Mouse (Mus musculus) T-helper 2 cell (primary cell): ENCODE results near the gene Prps1l3.

Source experiments
- in situ Hi-C: fragments of 300-600 bp; cut with MboI, MseI; formaldehyde crosslinking; loops from one replicate; pipeline ENCODE4 v1.15.1; 2025; ENCODE audit warnings: high pct_unique_total_duplicates

Gene Prps1l3

GRCm38 (mm10) chr12:57233386-57233785 is 3.2 kb downstream of the Prps1l3 start:
- in situ Hi-C loops = no loop called here

DNA sequence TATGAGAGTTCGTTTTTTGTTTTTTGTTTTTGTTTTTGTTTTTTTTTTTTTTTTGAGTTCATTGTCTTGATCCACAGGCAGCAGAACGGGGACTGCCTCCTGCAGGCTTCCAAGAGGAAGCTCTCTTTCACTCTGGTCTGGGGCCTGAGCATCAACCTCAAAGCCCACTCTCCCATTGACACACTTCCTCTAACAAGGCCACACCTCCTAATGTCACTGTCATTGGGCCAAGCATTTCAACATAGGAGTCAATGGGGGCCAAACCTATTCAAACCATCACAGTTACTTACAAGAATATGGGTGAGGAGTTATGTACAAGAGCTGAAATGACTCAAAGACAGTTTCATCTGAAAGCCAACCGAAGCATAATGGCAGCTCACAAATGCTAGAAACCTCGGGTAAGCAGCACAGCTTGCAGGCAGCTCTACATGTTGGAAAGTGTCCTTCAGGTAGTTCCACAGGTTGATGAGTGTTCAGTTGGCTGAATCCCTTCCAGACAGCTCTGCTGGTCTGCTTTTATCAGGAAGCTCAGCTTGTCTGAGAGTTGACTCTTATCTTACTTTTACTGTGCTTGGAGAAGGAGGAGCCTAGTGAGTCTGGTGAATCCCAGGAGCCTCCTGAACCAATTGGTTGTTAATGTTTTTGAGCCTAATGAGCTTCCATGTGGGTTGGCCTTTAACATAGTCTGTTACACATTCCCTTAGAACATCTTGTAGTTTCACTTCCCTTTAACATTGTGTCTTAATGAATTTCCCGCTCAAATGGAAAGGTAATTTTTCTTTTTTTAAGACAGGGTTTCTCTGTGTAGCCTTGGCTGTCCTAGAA is 13.7 kb downstream of the Prps1l3 start:
- in situ Hi-C loops = no loop called here

DNA sequence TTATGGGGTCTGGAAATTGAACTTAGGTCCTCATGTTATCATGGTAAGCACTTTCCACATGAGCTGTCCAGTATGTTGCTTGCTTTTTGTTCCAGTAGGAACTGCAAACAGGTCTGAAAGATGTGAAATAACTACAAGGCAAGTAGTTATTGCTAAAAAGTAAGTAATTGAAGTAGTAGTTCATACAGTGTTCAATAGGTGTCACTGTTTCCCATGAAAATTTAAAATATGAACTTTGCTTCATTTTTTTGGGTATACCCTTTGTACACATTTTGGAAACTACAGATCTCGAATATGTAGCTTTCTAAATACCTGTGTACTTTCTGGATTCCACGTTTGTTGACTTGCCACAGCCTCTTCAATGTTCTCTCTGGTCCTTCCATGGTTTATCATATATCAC is 28.4 kb downstream of the Prps1l3 start:
- in situ Hi-C loops = loop anchor here (25.0 kb wide), 1 partner anchor 279 kb away; the partner anchor contains the start of gene Foxa1

GRCm38 (mm10) chr12:57275456-57275855 is 45.2 kb downstream of the Prps1l3 start:
- in situ Hi-C loops = no loop called here

DNA sequence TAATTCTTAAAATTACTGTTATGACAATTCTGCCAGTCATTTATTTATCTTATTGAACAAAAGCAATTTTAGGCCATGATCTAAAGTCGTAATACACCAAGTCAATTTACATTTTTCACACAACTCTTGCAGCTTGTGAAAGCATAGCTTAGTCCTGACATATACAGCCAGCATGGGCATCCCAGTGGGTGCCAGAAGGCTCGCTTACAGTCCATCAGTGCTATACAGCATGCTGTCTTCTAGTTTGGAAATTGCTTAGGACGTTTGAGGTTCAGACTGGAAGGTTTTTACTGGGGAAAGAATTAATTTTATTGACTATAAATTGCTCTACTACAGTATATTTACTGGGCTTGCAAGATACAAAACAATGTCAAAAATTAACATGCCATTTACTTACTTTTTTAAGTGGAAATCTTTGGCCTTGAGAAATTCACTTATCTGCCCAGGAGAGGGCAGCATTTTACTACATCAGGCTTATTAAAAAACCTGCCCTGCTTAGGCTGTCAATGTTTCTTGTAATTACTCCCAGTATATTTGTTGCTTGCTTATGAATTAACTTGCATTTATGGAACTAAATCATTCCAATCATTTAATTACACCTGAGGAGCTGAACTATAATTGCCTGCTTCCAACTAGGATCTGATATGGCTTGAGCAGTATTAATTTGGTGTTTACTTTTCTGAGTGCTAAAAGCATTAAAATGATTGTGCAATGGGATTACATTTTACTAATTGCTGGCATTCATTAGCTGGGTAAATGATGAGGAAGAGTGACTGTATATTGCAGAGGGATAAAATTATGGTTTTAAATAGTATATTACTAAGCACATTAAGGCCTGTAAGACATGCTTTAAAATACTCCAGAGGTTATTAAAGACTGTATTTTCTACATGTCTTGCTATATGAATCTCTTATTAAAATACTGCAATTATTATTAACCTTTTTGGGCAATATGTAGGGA is 51.2 kb downstream of the Prps1l3 start:
- in situ Hi-C loops = no loop called here

GRCm38 (mm10) chr12:57285303-57286059 is 55.3 kb downstream of the Prps1l3 start:
- in situ Hi-C loops = no loop called here
